In genomic region chr15:86340766-86341165, GRCm38 (mm10) we compare ENCODE assay signal across 26 mouse cellular contexts.
A peak's percentile ranks its signal among the peaks of the same experiment; 100 is the strongest.
DNase-seq lines count a peak whose midpoint lies in the region; TF ChIP-seq lines count a peak whose summit lies in the region.
"Had no signal": no experiment of that assay in that cellular context is flagged by ENCODE, and none has a peak within 500 bp of the region (broad histone marks: within the 10 kb centered on the region; RNA-seq: fewer than 3 reads in every experiment).

No protein-coding gene starts in this region.

- no peak for TF ChIP-seq CTCF in layer of hippocampus, adult 2 months (conservative IDR thresholded peaks at IDR 0.05)
- no peak for TF ChIP-seq CTCF in lung, adult 2 months (IDR thresholded peaks at IDR 0.05; ENCODE audit: insufficient read depth, low read length)

- peak; percentile 31 for DNase-seq in adrenal gland, adult 8-10 months
- DNase-seq in adrenal gland, postnatal 25 days = no peak
- no peak for DNase-seq in layer of hippocampus, adult 2 months (ENCODE audit: low spot score in 2 of 2)
- DNase-seq in layer of hippocampus, postnatal 10 days (ENCODE audit: low spot score in 2 of 2) = no peak
- DNase-seq in brain, adult 2 months (ENCODE audit: low read depth, low spot score) = peak; percentile 47
- no peak for DNase-seq in lung, adult 2 months
- DNase-seq: B cell, adult 2 months; cerebellum, adult 11 months; cerebellum, postnatal 10 days; cerebellum, postnatal 36 days; embryo, embryonic 11 days; gastrocnemius, postnatal 25 days; heart, adult 2 months; heart, postnatal 14 days; heart, postnatal 4 days; kidney, adult 11 months; kidney, adult 8-10 months had no signal

- WGBS in lung, adult 2 months = 89% methylated on average over 6 of the region's 6 CpGs

- peak overlapping the region; percentile 32; the same call in 1 of the 2 replicates for H3K27ac ChIP-seq in layer of hippocampus, adult 2 months
- H3K27ac ChIP-seq: embryonic facial prominence, embryonic 10.5 days; embryonic facial prominence, embryonic 13.5 days; forebrain, embryonic 12.5 days; forebrain, embryonic 15.5 days; heart, adult 2 months; heart, embryonic 10.5 days; heart, embryonic 13.5 days; hindbrain, embryonic 15.5 days; intestine, embryonic 15.5 days had no signal

- H3K4me3 ChIP-seq in layer of hippocampus, adult 2 months = no peak overlapping the region
- H3K4me3 ChIP-seq in lung, adult 2 months (replicated peaks; ENCODE audit: extremely low read depth, low read depth, low read length) = no peak overlapping the region
- H3K4me3 ChIP-seq: embryonic facial prominence, embryonic 10.5 days; embryonic facial prominence, embryonic 13.5 days; erythroblast, embryonic 14.5 days; forebrain, embryonic 12.5 days; forebrain, embryonic 15.5 days; heart, adult 2 months; heart, embryonic 10.5 days; heart, embryonic 13.5 days; hindbrain, embryonic 15.5 days; intestine, embryonic 15.5 days had no signal

- no peak for TF ChIP-seq POLR2A in lung, adult 2 months (IDR thresholded peaks at IDR 0.05; ENCODE audit: borderline replicate concordance, extremely low read depth, low read depth, low read length)

- H3K4me1 ChIP-seq in lung, adult 2 months (ENCODE audit: control insufficient read depth, insufficient read depth, low read length) = 0 out of 2 replicates have a peak, but pooled peaks cover 2% of the 10 kb centered on the region

Comparison
In these comparisons a context has a peak if more than half of its experiments do, and no peak if none do; other contexts are left out.
1. DNase-seq: peak in adrenal gland, adult 8-10 months (single experiment) and brain, adult 2 months (single experiment); none in adrenal gland, postnatal 25 days (single experiment), layer of hippocampus, adult 2 months (0 of 2), layer of hippocampus, postnatal 10 days (0 of 2) and lung, adult 2 months (single experiment).